Mouse (Mus musculus) lung, postnatal 0 days (tissue): ENCODE results near the gene Nod2. TPM values are rescaled to one million over a fixed set of nuclear protein-coding genes. Genes with fewer than 3 reads are reported as not detected.
A peak's percentile ranks its signal among the peaks of the same experiment; 100 is the strongest.
"Not testable (repeated sequence)": the region's sequence is repeated elsewhere in the genome, so short reads cannot be mapped to it uniquely, and the experiment has no call there.

Experiments
- ATAC-seq: fragments of 200-750 bp; cut with Nextera tagmentation; 2 replicates; pipeline ENCODE4 v1.8.0; 2017; ENCODE audit warnings: moderate library complexity
- DNase-seq: peaks from one replicate; pipeline ENCODE4 v3.0.0-alpha.2; 2016; ENCODE audit warnings: low spot score
- H3K27ac ChIP-seq: fragments of 300-500 bp; sonication (generic); 2 replicates; pipeline ENCODE4 v1.5.1; 2014; ENCODE audit warnings: antibody characterized with exemption, mild to moderate bottlenecking, low read length, mixed read lengths
- H3K27me3 ChIP-seq: fragments of 300-500 bp; sonication (generic); replicated peaks from 2 replicates; pipeline ENCODE4 v1.6.1; 2014; ENCODE audit warnings: low read length, mixed read lengths; ENCODE audit not compliant: insufficient read depth
- H3K36me3 ChIP-seq: fragments of 300-500 bp; sonication (generic); 2 replicates; pipeline ENCODE4 v1.6.1; 2014; ENCODE audit warnings: low read length, mixed read lengths; ENCODE audit not compliant: insufficient read depth
- H3K4me1 ChIP-seq: fragments of 300-500 bp; sonication (generic); 2 replicates; pipeline ENCODE4 v1.6.1; 2014; ENCODE audit warnings: antibody characterized with exemption, low read depth, low read length, mixed read lengths; ENCODE audit not compliant: insufficient read depth
- H3K4me2 ChIP-seq: fragments of 300-500 bp; sonication (generic); replicated peaks from 2 replicates; pipeline ENCODE4 v1.6.1; 2014; ENCODE audit warnings: low read depth, mild to moderate bottlenecking, low read length, moderate library complexity, mixed read lengths
- H3K4me3 ChIP-seq: fragments of 300-500 bp; sonication (generic); 2 replicates; pipeline ENCODE4 v1.5.1; 2014; ENCODE audit warnings: low read depth, low read length
- H3K9ac ChIP-seq: fragments of 300-500 bp; sonication (generic); replicated peaks from 2 replicates; pipeline ENCODE4 v1.6.1; 2014; ENCODE audit warnings: low read depth, mild to moderate bottlenecking
- H3K9me3 ChIP-seq: fragments of 300-500 bp; sonication (generic); 2 replicates; pipeline ENCODE4 v1.6.1; 2016; ENCODE audit warnings: low read length, mixed read lengths
- CTCF ChIP-seq: IDR thresholded peaks from 2 replicates; pipeline ENCODE4 v1.5.1; 2016; ENCODE audit warnings: antibody characterized with exemption, mild to moderate bottlenecking
- EP300 ChIP-seq: IDR thresholded peaks from 2 replicates; pipeline ENCODE4 v1.6.1; 2016; ENCODE audit warnings: antibody characterized with exemption, mild to moderate bottlenecking, control low read depth
- WGBS: fragments of 180-500 bp; shearing (Covaris S2); extraction: QIAGEN DNeasy Blood & Tissue Kit; methylation state at CpG from one replicate; pipeline ENCODE4 v1.1.7; 2014; 5-methylcytosine and 5-hydroxymethylcytosine counted together
- polyA plus RNA-seq: library from polyadenylated mRNA; unstranded; fragments of >200 nt; fragmentation: Nextera tagmentation; extraction: Ambion mirVana; gene quantifications from 2 replicates; pipeline ENCODE4 v1.2.1, GENCODE M21; 2015

The Nod2 gene
- polyA plus RNA-seq, 1 experiment from 2014 or later: 0.27 TPM

DNA sequence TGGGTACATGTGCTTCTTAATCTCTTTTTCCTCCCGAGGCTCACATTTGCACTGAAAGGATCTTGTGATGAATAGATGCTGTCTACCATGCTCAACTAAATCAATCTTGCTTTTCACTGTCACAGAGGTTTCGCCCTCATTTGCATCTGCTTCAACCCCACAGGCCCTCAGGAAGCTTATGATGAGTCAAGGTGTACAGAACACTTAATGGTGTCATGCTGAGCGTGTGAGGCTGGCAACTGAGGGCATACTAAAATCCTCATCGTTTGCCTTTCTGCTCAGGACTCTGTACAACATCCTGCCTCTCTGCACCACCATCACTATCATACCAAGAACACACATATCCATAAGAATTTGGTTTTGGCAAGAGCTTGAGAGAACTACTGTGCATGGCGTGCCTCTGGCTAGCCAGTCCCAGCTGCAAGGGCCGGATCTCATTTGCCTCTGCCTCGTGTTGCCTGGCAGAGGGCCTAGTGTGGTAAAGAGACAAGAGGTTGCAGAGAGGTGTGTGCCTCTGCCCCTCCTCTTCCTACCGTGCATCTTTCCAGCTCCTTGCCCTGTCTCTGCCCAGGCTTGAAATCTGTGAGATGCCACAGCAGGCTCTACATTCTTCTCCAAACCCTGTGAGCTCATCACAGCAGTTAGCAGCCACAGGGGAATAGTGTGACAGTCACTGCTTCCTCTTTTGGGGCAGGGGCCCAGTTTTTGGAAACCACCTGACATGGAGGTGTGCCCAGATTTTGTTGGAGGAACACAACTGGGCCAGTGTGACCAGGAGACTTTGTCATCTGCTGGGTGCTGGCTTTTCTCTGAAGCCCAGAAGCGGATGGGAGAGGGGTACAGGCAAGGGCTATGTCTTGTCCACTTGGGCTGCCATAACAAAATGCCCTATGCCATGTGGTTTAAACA lies 9.8 kb upstream of the Nod2 start:
- ATAC-seq (no peak), DNase-seq (no peak)
- 65% methylated on average over 9 of the region's 9 CpGs for WGBS
- Histone ChIP-seq H3K36me3 (no peaks in the 10 kb centered on the region), H3K4me1 (peaks cover 13% of the 10 kb centered on the region; the same call in 1 of the 2 replicates), H3K9ac (no peak overlapping the region), H3K27me3 (no peaks in the 10 kb centered on the region), H3K27ac (no peak overlapping the region), H3K4me3 (no peak overlapping the region), H3K4me2 (no peak overlapping the region), H3K9me3 (no peaks in the 10 kb centered on the region)
- TF ChIP-seq EP300 (no peak), CTCF (no peak)

DNA sequence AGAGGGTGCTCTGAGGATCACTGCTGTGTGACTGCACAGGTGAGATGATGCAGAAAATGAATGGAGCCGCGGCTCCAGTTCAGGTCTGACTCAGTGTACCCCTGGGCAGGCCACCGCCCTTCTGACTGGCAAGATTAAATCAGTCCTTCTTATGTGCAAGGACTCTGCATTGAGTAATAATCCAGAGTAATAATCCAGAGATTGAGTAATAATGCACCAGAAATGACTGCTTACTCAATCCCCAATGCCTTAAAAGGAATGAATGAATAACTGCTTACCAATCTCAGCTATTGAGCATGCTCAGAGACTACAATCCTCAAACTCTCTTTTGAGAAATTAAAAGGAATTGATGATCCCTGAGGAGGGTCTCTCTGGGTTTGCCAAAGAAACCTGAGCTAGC lies 8.2 kb upstream of the Nod2 start:
- Histone ChIP-seq H3K4me1 (peaks cover 13% of the 10 kb centered on the region; the same call in 1 of the 2 replicates), H3K36me3 (no peaks in the 10 kb centered on the region), H3K4me3 (no peak overlapping the region), H3K9me3 (no peaks in the 10 kb centered on the region), H3K4me2 (no peak overlapping the region), H3K9ac (no peak overlapping the region), H3K27me3 (no peaks in the 10 kb centered on the region), H3K27ac (no peak overlapping the region)
- DNase-seq (peak; percentile 69), ATAC-seq (no peak)
- TF ChIP-seq CTCF (no peak), EP300 (no peak)
- WGBS: 90% methylated on average over 3 of the region's 3 CpGs

DNA sequence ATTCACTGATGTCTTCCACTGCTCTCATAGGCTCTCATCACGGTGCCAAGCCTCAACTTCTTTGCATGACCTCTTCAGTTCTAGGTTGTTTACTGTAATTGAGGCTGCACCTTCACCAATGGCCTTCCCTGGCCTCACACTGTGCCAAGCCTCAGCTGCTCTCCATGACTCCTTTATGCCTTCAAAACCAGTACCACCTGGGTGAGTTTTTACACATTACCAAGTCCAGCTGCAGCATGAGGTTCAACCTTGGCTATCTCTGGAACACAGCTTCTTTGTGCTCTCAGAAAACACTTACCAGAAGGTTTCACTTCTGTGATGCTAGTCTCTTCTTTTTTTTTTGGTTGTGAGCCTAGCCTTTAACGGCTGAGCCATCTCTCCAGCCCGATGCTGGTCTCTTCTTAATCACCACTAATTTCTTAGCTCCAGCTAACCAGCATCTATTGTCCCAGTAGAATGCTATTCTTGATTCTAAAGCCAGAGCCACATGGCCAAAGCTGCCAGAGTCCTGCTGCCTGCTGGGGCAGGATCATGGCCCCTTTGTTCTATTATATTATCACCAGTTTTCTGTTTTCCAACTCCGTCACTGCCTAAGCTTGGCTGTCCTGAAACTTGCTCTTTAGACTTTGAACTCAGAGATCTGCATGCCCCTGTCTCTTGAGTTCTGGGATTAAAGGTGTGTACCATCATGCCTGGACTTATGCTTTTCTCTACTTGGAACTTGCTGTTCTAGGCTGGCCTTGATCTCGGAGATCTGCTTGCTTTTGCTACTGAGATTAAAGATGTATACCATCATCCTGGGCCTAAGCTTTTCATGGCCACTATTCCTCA lies 4.2 kb upstream of the Nod2 start:
- Histone ChIP-seq H3K4me3 (no peak overlapping the region), H3K9me3 (no peaks in the 10 kb centered on the region), H3K4me2 (no peak overlapping the region), H3K36me3 (no peaks in the 10 kb centered on the region), H3K27me3 (no peaks in the 10 kb centered on the region), H3K4me1 (peaks cover 14% of the 10 kb centered on the region), H3K9ac (no peak overlapping the region), H3K27ac (no peak overlapping the region)
- ATAC-seq (no peak), DNase-seq (no peak)
- no peak for TF ChIP-seq CTCF
- TF ChIP-seq EP300: no peak
- WGBS: 80% methylated on average over 5 of the region's 5 CpGs

DNA sequence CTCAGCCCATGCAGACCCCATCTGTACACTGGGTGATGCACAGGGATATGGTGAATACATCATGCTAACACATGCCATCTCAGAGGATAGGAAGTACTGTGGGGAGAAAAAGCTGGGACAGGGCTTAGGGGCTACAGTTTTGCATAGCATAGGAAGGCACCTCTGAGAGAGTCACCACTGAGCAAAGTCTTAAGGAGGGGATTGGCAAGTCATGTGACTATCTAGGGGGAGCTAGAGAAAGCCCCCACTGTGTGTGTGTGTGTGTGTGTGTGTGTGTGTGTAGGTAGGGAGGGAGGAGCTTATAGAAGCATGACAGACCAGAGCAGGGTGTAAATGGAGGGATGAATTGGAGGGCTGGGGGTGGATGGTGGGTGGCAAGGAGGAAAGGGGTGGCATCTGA lies 1.2 kb downstream of the Nod2 start:
- Histone ChIP-seq H3K27ac (no peak overlapping the region), H3K36me3 (no peaks in the 10 kb centered on the region), H3K9me3 (no peaks in the 10 kb centered on the region), H3K4me3 (no peak overlapping the region), H3K4me2 (peak overlapping the region; percentile 69; the same call in 1 of the 2 replicates), H3K9ac (no peak overlapping the region), H3K27me3 (no peaks in the 10 kb centered on the region), H3K4me1 (peaks cover 10% of the 10 kb centered on the region)
- TF ChIP-seq EP300 (no peak), CTCF (no peak)
- DNase-seq (no peak), ATAC-seq (no peak)

DNA sequence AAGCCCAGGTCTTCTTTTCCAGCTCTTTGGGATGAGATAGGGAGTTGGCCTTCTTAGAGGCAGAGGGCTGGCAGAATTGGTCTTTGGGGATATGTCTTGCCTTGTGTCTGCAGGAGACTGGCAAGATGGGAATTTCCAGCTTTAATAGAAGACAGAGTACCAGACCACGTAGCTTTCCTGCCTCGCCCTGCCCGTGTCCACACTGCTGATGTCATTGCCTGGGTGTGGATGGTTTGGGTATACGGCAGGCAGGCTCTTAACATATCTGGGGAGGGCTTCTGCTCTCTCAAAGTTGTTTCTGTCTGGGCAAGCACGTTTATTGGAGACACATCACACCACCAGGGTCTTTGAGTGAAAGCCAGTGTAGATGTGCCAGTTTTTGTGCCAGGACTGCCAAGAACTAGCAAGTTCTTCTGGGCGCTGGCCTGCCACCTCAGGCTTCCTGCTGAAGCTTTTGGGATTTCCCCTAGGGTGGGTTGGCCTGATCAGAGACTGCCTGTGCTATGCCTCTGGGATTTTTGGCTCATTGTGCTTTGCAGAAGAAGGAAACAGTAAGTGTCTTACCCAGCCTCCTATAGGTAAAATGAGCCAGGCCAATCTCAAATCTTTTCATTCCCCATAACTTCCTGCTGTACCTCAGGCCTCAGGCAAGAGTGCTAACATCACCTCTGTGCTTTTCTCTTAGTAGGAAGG lies 3.0 kb downstream of the Nod2 start:
- Histone ChIP-seq H3K9ac (no peak overlapping the region), H3K4me1 (peaks cover 10% of the 10 kb centered on the region), H3K4me2 (no peak overlapping the region), H3K27me3 (no peaks in the 10 kb centered on the region), H3K36me3 (no peaks in the 10 kb centered on the region), H3K4me3 (no peak overlapping the region), H3K9me3 (no peaks in the 10 kb centered on the region), H3K27ac (0 out of 2 replicates have a peak overlapping the region, but pooled peaks have one; percentile 57)
- 55% methylated on average over 6 of the region's 6 CpGs for WGBS
- ATAC-seq (peak; percentile 46; the same call in 1 of the 2 replicates), DNase-seq (no peak)
- TF ChIP-seq CTCF (no peak), EP300 (no peak)

DNA sequence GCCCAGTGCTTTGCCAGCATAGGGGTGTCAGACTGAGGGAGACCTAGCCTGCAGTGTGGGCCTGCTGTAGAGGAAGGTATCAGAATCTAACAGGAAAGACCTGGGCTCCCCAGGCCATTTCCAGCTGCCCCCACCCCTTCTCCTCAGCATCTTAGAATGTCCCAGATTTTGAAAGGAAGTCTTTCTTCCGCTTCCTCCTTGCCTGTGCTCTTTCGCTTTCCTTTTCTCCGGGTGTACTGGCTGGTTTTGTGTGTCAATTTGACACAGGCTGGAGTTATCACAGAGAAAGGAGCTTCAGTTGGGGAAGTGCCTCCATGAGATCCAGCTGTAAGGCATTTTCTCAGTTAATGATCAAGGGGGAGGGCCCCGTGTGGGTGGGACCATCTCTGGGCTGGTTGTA lies 4.0 kb downstream of the Nod2 start:
- not testable (repeated sequence) for ATAC-seq, H3K36me3 ChIP-seq, H3K4me3 ChIP-seq, H3K4me1 ChIP-seq, DNase-seq, H3K27me3 ChIP-seq, H3K9ac ChIP-seq, H3K4me2 ChIP-seq, H3K9me3 ChIP-seq
- H3K27ac ChIP-seq: peak overlapping the region; percentile 57
- WGBS: 56% methylated on average over 4 of the region's 4 CpGs
